Mouse (Mus musculus) lung, adult 2 months (tissue): ENCODE measurements around the gene Lefty1.
"Not testable (repeated sequence)": the region's sequence is repeated elsewhere in the genome, so short reads cannot be mapped to it uniquely, and the experiment has no call there.

Experiments used
- CTCF ChIP-seq: fragments of 200-500 bp; IDR thresholded peaks from 2 replicates; pipeline ENCODE4 v1.5.1; 2011; ENCODE audit warnings: mild to moderate bottlenecking, low read length, control low read depth; ENCODE audit not compliant: insufficient read depth
- POLR2A ChIP-seq: fragments of 200-500 bp; IDR thresholded peaks from 2 replicates; pipeline ENCODE4 v1.6.1; 2011; ENCODE audit warnings: low read depth, mild to moderate bottlenecking, control low read depth, low read length, borderline replicate concordance; ENCODE audit errors: extremely low read depth

GRCm38 (mm10) chr1:180936610-180937398 lies 2.0 kb downstream of the Lefty1 start:
- TF ChIP-seq POLR2A, CTCF: not testable (repeated sequence)
